Mouse (Mus musculus) spleen, postnatal 14 days (tissue): ENCODE measurements around the gene Smim15.

Experiments
- DNase-seq, 2 experiments: peaks; one replicate each; pipeline ENCODE4 v3.0.0; 2021 to 2022; ENCODE audit warnings: low spot score in 2 of 2

Gene Smim15

GRCm38 (mm10) chr13:108062900-108063299 is 18.7 kb downstream of the Smim15 start:
- no peak for DNase-seq

- DNase-seq, result no peak
Observed at GRCm38 (mm10) chr13:108063374-108064134, 19.3 kb downstream of the Smim15 start.

DNA sequence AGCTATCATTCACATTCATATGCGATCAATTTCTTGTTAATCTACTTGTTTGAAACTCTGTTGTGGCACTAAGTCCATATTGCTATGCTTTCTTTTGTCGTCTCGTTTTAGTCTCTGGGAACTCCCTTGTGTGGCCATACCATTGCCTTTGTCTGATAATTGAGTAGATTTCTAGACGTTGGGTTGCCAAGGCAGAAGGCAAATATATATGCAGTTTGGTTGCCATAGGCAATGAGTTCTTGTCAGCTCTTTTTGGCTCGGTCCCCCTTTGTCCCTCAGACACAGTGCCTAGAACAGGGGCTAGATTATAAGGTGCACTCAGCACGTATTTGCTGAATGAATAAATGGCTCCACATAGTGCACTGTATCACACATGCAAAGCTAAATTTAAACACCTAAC is 20.1 kb downstream of the Smim15 start:
- DNase-seq, result no peak

- no peak for DNase-seq
Observed at GRCm38 (mm10) chr13:108066021-108066420, 21.8 kb downstream of the Smim15 start.

GRCm38 (mm10) chr13:108069151-108069550 is 24.9 kb downstream of the Smim15 start:
- DNase-seq, result no peak

DNA sequence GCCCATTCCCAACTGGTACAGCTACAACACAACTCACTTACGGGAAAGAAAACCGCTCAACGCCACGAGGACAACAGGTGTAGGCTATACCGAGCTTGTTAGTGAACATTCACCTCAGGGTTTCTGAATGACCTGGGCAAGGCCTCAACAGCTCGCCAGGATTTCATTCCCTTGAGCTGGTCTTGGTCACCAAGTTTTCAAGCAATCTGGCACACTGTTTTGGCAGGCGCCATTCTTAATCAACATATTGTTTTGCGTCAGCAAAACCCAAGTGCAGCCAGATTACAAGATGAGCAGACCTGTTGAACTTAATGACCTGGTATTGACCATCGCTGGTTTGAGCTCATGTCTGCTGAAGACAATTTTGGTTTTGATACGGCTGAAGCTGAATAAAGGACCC is 25.9 kb downstream of the Smim15 start:
- no peak for DNase-seq

- DNase-seq, result no peak
Observed at GRCm38 (mm10) chr13:108077476-108077875, 33.2 kb downstream of the Smim15 start.

DNA sequence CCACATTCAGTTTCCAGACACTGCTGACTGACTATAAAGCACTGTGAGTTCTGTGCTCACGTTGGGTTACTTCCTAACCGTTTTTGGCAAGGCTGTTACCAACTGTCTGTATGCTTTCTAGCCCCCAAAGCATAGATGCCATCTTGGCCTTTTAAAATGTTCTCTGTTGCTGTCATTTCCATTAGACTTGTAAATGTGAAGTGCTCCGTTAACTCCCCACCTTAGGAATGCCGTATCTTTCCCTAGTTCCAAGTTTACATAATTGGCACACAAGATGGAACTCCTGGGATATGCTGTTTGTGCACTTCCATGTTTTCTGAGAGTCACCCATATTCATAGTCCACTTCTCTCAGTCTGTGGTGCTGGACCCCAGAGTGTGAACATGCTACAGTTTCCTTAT is 33.7 kb downstream of the Smim15 start:
- no peak for DNase-seq

DNA sequence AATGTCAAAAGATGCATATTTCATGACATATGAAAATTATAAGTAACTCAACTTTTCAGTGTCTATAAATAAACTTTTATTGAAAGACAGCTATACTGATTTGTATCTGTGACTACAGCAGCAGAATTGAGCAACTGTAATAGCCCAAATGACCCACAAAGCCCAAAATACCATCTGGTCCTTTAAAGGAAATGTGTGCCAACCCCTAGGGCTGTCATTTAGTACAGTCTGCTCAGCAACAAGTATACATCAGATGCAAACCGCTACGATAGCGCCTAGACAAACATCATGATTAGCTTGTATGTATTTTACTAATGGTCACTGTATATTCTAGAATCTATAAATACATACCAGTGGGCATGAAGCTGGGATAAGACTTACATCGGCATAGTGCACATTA is 39.8 kb downstream of the Smim15 start:
- no peak for DNase-seq

DNA sequence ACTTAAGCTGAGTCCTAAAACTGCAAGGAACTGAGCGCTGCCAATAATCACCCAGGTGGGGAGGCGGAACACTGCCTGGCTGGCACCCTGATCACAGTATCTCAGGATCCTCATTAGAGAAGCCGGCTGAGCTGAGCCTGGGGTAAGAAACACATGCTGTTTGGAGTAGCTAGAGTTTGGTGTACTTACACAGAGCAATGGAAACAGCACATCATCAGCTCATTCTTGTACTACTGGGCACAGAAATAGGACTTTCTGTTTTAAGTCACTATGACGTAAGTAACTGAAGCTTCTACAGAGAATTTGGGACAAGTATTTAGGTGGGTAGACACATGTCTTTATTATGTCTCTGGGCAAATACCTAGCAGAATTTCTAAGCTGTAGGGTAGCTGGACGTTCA is 41.8 kb downstream of the Smim15 start:
- DNase-seq, result no peak

DNA sequence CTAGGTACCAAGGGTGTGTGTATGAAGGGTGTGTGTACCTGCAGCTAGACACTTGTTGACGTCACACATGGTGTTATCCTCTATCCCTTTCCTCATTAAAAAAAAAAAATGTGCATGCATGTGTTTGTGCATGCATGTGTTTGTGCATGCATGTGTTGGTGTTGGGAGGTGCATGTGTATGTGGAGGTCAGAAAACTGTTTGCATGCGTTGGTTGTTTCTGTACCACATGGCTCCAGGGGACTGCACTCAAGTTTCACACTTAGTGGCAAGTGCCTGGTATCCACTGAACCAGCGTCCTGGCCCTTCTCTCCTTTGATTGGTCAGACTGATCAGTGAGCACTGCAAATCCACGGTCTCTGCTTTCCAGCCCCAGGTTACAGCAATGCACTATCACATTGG is 42.5 kb downstream of the Smim15 start:
- no peak for DNase-seq

GRCm38 (mm10) chr13:108092290-108092689 is 48.0 kb downstream of the Smim15 start:
- DNase-seq, result no peak

DNA sequence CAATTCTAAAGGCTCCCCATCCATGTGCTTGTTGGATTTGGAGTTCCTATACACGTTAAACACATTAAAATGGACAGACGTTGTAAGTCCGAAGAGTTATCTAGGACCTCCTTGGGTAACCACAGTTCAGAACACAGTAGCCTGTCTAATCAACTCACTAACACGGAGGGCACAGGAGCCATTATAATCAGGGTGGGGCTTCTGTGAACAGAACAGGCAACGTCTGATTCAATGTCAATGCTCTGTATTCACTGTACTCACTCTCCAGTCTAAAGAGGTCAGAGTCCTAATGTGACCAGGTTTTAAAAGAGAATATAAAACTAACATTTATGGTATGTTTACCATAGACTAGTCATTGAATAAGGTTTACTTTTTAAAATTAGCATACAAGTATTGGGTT is 50.4 kb downstream of the Smim15 start:
- no peak for DNase-seq

DNA sequence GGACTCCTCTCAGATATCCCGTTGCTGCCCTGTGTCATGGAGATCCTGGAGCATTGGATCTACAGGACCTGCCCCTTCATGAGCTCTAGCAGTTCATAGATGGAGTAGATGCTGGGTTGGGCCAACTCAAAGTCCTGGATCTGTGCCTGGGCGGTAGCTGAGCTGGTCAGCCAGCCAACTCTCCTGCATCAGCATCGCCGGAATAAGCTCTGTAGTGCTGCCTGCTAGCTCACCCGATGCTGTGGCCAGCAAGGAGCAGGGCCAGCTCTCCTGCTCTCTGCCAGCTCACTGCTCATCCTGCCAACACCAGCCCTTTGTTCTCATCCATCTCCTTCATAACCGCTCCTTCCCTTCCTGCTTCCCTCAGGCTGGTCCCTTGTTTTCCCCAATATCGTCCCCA is 51.4 kb downstream of the Smim15 start:
- no peak for DNase-seq

DNA sequence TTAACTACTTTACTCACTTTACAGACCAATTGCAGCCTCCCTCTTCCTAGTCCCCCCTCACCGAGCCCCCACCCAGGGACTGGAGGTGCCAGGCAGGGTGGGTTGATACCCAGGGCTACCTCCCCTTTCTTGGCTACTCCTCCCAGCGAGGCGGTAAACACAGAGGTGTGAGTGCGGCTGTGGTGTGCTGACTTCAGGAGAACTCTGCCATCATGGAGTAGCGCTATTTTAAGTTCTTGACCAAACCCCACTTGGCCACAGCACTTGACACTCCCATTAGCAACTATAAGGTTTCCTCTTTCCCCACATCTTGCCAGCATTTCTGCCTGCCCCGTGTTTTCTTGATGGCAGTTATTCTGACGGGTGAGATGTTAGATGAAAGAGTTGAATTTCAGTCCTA is 52.2 kb downstream of the Smim15 start:
- DNase-seq, result no peak
